Mouse (Mus musculus): ENCODE measurements around the gene Bud31.

DNA sequence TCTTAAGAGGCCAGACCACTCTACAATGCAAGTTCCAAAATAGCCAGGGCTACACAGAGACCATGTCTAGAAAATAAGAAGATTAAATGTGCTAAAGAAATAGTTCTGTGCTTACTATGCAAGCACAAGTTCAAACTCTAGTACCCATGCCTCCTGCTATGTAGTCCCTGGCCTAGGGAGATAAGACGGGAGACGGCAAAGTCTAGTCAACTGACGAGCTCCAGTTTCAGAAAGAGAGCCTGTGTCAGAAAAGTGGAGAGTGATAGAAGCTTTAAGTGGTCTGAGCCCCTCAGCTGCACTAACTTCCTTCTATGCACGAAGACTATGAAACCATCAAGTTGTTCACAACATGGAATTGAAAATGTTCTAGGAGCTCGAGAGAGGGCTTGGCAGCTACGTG, 9.1 kb downstream of the Bud31 start:
- TF ChIP-seq POLR2A (IDR thresholded peaks at IDR 0.05; ENCODE audit: low read depth, low read length) (no peak), CTCF (IDR thresholded peaks at IDR 0.05; ENCODE audit: borderline replicate concordance, insufficient read depth, low read length) (no peak)
